Mouse (Mus musculus) left cerebral cortex, adult 11 months (tissue): ENCODE data around the gene Carmil1.

Experiments used
- DNase-seq: peaks from one replicate; pipeline ENCODE4 v3.0.0; 2022; ENCODE audit warnings: low spot score

Gene Carmil1

DNA sequence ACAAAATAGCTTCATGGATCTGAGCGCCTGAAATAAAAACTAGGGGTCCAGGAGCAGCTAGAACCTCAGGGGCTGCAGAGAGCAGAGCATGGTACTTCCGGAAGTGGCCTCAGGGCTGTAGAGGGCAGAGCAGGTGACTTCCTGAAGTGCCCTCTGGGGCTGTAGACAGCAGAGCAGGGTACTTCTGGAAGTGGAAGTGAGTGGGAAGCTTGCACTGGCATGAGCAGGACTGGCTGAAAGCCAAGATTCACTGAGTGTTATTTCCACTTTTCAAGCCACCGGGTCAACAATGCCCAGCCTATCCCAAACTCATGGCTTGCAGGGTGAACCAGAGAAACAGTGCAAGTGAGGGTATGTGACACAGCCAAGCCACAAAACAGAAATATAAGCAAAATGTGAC is 243.1 kb downstream of the Carmil1 start:
- DNase-seq, result no peak

- no peak for DNase-seq
These were observed 244.4 kb downstream of the Carmil1 start for GRCm38 (mm10) chr13:24036150-24036549.

DNA sequence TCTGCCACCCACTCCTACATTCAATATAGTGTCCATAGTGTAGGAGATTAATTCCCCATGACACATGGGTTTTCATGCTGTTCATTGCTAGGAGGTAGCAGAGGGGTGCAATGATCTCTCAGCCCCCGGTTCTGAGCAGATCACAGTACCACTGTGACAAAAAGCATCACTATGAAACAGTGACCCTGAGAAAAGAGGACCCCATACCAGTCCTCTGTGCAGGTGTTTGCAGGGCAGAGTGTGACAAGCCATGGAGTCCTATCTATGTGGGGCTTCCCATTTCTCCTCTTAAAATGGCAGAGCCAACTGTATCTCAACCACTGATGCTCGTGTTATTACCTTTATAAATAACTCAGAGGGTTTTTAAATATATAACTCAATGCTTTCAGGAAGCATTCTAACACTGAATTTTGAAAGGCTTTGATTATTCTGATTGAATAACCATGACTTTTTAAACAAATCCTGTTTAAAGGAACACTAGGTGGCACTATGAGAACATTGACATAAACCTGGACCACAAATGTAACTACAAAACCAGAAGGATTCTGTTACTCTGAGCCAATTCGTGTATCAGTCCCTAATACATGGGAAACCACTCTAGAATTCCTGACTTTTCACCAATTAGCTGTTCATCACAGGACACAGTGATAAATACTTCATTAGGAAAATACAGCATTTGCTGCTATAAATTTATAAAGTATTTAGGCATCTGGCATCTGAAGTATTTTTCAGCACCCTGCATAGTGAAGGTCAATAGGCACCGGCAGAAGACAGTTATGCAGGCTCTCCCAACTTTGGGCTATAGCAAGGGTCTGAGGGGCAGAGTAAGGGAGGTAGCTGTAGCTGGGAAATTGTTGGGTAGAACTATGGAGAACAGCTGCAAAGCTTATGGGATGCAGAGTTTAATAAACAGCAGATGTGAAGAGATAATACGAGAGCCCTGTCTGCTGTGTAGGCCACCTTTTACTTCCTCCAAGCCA is 253.1 kb downstream of the Carmil1 start:
- no peak for DNase-seq

GRCm38 (mm10) chr13:24018515-24018914 is 262.1 kb downstream of the Carmil1 start:
- no peak for DNase-seq

DNA sequence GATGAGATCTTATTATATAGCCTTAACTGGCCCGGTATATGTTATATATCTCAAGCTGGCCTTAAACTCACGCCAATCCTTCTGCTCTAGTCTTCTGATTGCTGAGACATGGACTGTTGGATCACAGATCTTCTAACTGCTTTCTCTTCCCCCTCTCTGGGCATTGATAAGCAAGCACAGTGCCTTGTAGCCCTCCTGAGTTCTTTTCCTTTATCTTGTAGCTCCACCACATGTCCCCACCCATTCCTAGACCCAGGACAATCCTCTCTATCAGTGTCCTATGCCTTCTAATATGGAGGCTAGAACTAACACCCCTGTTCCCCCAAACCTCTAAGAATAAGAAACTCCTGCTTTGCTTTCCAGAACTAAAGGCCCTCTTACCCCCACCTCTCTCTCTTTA is 275.1 kb downstream of the Carmil1 start:
- no peak for DNase-seq

DNA sequence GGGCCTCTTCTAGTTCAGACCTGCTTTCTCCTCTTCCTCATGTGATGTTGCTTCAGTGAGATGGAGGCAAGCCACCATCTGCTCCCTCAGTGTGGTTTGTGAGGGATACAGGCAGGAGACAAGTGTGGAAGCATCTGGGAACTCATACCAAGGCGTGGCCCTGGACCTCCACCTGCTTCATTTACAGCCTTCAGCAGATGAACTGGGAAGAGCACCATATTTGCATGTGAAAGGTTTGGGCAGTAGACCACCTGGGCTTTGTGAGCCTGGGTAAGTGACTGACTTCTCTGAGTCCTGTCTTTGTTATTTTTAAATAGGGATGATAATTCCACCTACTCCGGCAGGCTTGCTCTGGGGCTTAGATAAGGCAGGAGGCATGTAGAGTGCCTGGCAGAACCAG is 278.8 kb downstream of the Carmil1 start:
- DNase-seq, result no peak

- no peak for DNase-seq
These were observed 279.5 kb downstream of the Carmil1 start for GRCm38 (mm10) chr13:24001081-24001480.

DNA sequence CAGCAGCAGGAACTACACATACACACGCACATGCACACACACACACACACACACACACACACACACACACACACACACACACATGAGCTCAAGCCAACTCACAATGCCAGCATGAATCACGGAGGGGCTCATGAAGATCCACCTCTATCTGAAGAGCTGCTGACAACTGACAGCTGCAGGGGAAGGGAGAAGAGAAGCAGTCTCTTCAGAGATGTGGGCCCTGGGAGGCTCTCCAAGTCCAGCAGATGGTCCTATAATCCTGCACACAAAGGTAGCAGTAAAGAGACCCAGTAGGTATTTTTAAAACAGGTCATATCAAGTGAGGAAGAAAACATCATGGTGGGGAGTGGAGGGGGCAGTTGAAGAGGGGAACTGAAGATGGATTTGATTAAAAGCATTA is 281.8 kb downstream of the Carmil1 start:
- no peak for DNase-seq

GRCm38 (mm10) chr13:23994756-23995155 is 285.8 kb downstream of the Carmil1 start:
- no peak for DNase-seq

- no peak for DNase-seq
These were observed 286.6 kb downstream of the Carmil1 start for GRCm38 (mm10) chr13:23994024-23994423.

GRCm38 (mm10) chr13:23990928-23991327 is 289.7 kb downstream of the Carmil1 start, which contains the start of gene Scgn:
TSS of gene Scgn (minus strand) at chr13:23991214.
- DNase-seq, result no peak

DNA sequence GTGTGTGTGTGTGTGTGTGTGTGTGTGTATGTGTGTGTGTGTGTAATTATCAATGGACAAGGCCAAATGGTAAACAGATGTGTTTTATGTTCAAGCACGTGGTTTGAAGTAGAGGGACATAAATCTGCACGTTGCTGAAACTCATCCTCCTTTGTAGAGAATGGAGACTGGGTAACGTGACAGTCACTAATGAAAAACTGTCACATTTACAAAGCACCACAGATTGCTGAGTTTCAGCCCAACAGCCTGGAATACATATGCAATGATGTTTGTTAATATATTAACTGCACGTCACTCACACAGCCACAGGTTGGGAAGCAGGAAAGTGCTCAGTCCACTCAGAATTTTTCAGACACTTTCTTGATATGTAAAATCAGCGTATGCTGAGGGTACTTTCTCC is 290.1 kb downstream of the Carmil1 start:
- no peak for DNase-seq

DNA sequence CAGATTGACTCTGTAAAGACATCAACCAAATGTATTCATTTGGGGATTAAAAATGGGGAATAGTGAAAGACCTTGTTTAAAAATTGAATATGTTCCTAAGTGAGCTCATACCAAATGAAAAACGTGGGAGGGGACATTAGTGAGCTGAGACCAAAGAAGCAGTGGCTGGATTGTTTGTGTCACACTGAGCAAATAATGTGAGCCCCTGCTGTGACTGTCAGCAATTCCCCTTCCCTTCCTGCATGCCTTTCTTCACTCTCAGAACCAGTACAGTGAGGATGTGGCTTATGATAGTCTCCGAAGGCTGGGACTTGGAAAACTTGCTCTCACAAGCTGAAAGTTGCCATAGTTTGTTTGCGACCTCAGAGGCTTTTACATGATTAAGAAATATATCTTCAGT is 295.5 kb downstream of the Carmil1 start:
- DNase-seq, result no peak

GRCm38 (mm10) chr13:23972271-23972670 is 308.3 kb downstream of the Carmil1 start:
- DNase-seq, result no peak

- DNase-seq, result no peak
These were observed 308.7 kb downstream of the Carmil1 start for GRCm38 (mm10) chr13:23971870-23972269.

DNA sequence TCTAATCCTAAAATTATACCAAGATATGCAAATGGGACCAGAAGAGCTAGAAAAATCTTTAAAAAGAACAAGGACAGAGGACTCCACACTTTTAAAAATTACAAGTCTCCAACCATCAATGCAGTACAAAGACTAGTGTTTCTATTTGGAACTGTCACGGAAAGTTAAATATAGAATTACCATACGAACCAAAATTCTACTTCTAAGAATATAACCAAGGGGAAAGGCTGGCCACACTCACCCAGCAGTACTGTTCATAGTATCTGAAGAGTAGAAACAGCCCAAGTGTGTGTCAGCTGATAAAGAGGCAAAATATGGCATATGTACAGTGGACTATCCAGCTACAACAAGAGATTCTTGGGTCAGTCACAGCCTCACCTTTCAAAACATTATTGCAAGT is 315.7 kb downstream of the Carmil1 start:
- DNase-seq, result no peak
